Mouse (Mus musculus) liver, adult 2 months (tissue): ENCODE measurements at regions not wholly inside any gene's neighbourhood (a gene's known extent, or its start where the extent isn't known, plus 50 kb on each side); places are given as distances from the start of the nearest gene placed in this dataset.

Experiments used
- DNase-seq: peaks from one replicate; pipeline ENCODE4 v3.0.0-alpha.2; 2011; ENCODE audit warnings: low read depth, low spot score; ENCODE audit errors: extremely low read depth
- H3K27ac ChIP-seq: fragments of 200-500 bp; replicated peaks from 2 replicates; pipeline ENCODE4 v1.5.1; 2012; ENCODE audit warnings: low read depth, mild to moderate bottlenecking, control low read depth, inconsistent platforms, low read length; ENCODE audit not compliant: insufficient read depth
- H3K27me3 ChIP-seq: fragments of 200-500 bp; 2 replicates; pipeline ENCODE4 v1.6.1; 2012; ENCODE audit warnings: mild to moderate bottlenecking, moderate library complexity, low read length, inconsistent platforms; ENCODE audit not compliant: control insufficient read depth, insufficient read depth
- H3K36me3 ChIP-seq: fragments of 200-500 bp; 2 replicates; pipeline ENCODE4 v1.6.1; 2012; ENCODE audit warnings: low read length, inconsistent platforms; ENCODE audit not compliant: control insufficient read depth, insufficient read depth
- H3K4me1 ChIP-seq: fragments of 200-500 bp; 2 replicates; pipeline ENCODE4 v1.6.1; 2011; ENCODE audit warnings: low read length; ENCODE audit not compliant: control insufficient read depth, insufficient read depth
- H3K4me3 ChIP-seq: fragments of 200-500 bp; 2 replicates; pipeline ENCODE4 v1.5.1; 2011; ENCODE audit warnings: low read depth, mild to moderate bottlenecking, control low read depth, low read length, moderate library complexity; ENCODE audit not compliant: insufficient read depth
- H3K79me2 ChIP-seq: fragments of 200-500 bp; 2 replicates; pipeline ENCODE4 v1.6.1; 2012; ENCODE audit warnings: inconsistent platforms, mild to moderate bottlenecking, low read length, moderate library complexity; ENCODE audit not compliant: control insufficient read depth, insufficient read depth
- H3K9ac ChIP-seq: fragments of 200-500 bp; 2 replicates; pipeline ENCODE4 v1.6.1; 2012; ENCODE audit warnings: low read depth, mild to moderate bottlenecking, control low read depth, inconsistent platforms, low read length
- CTCF ChIP-seq: fragments of 200-500 bp; IDR thresholded peaks from 2 replicates; pipeline ENCODE4 v1.5.1; 2011; ENCODE audit warnings: low read depth, low read length, control low read depth
- POLR2A ChIP-seq: fragments of 200-500 bp; IDR thresholded peaks from 2 replicates; pipeline ENCODE4 v1.6.1; 2011; ENCODE audit warnings: low read length, control low read depth; ENCODE audit not compliant: insufficient read depth; ENCODE audit errors: extremely low read depth
- WGBS: fragments of 180-500 bp; shearing (Covaris S2); methylation state at CpG from one replicate; pipeline ENCODE4 v1.1.7; 2018; 5-methylcytosine and 5-hydroxymethylcytosine counted together

GRCm38 (mm10) chr14:105380101-105380500 is 121.7 kb downstream of the Ndfip2 start:
- TF ChIP-seq POLR2A: no peak
- TF ChIP-seq CTCF: no peak
- H3K4me1 ChIP-seq: no peaks in the 10 kb centered on the region
- no peak overlapping the region for H3K9ac ChIP-seq
- H3K4me3 ChIP-seq: no peak overlapping the region
- peak; percentile 73 for DNase-seq
- no peaks in the 10 kb centered on the region for H3K36me3 ChIP-seq
- WGBS: 37% methylated on average over 4 of the region's 4 CpGs
- no peaks in the 10 kb centered on the region for H3K79me2 ChIP-seq
- no peak overlapping the region for H3K27ac ChIP-seq
- no peaks in the 10 kb centered on the region for H3K27me3 ChIP-seq

- H3K27me3 ChIP-seq: no peaks in the 10 kb centered on the region
- TF ChIP-seq CTCF (no peak), POLR2A (no peak)
- no peaks in the 10 kb centered on the region for H3K36me3 ChIP-seq
- no peaks in the 10 kb centered on the region for H3K79me2 ChIP-seq
- H3K27ac ChIP-seq: no peak overlapping the region
- H3K9ac ChIP-seq: no peak overlapping the region
- no peak overlapping the region for H3K4me3 ChIP-seq
- WGBS: 72% methylated on average over 5 of the region's 5 CpGs
- no peaks in the 10 kb centered on the region for H3K4me1 ChIP-seq
- DNase-seq: peak; percentile 7
These were observed 119.4 kb downstream of the Ndfip2 start for GRCm38 (mm10) chr14:105377770-105378169.

- Histone ChIP-seq H3K4me3 (no peak overlapping the region), H3K27ac (no peak overlapping the region), H3K27me3 (no peaks in the 10 kb centered on the region), H3K9ac (no peak overlapping the region), H3K79me2 (no peaks in the 10 kb centered on the region), H3K36me3 (no peaks in the 10 kb centered on the region), H3K4me1 (no peaks in the 10 kb centered on the region)
- TF ChIP-seq POLR2A (no peak), CTCF (no peak)
- WGBS: 87% methylated on average over 4 of the region's 4 CpGs
- DNase-seq: no peak
These were observed 118.8 kb downstream of the Ndfip2 start for GRCm38 (mm10) chr14:105377035-105377621.

GRCm38 (mm10) chr14:105369637-105370435 is 111.5 kb downstream of the Ndfip2 start:
- Histone ChIP-seq H3K27me3 (no peaks in the 10 kb centered on the region), H3K27ac (no peak overlapping the region), H3K4me1 (no peaks in the 10 kb centered on the region), H3K9ac (no peak overlapping the region), H3K4me3 (no peak overlapping the region), H3K79me2 (no peaks in the 10 kb centered on the region), H3K36me3 (no peaks in the 10 kb centered on the region)
- no peak for DNase-seq
- 56% methylated on average over 5 of the region's 5 CpGs for WGBS
- TF ChIP-seq POLR2A (no peak), CTCF (no peak)

- peak; percentile 45 for DNase-seq
- Histone ChIP-seq H3K79me2 (no peaks in the 10 kb centered on the region), H3K9ac (no peak overlapping the region), H3K36me3 (no peaks in the 10 kb centered on the region), H3K27ac (no peak overlapping the region), H3K27me3 (no peaks in the 10 kb centered on the region), H3K4me3 (no peak overlapping the region), H3K4me1 (no peaks in the 10 kb centered on the region)
- 44% methylated on average over 6 of the region's 6 CpGs for WGBS
- no peak for TF ChIP-seq POLR2A
- no peak for TF ChIP-seq CTCF
These were observed 102.2 kb downstream of the Ndfip2 start for GRCm38 (mm10) chr14:105360530-105360929.

GRCm38 (mm10) chr14:105359829-105360228 is 101.5 kb downstream of the Ndfip2 start:
- no peak overlapping the region for H3K27ac ChIP-seq
- no peak overlapping the region for H3K4me3 ChIP-seq
- H3K4me1 ChIP-seq: no peaks in the 10 kb centered on the region
- DNase-seq: no peak
- no peaks in the 10 kb centered on the region for H3K36me3 ChIP-seq
- H3K27me3 ChIP-seq: no peaks in the 10 kb centered on the region
- no peak overlapping the region for H3K9ac ChIP-seq
- WGBS: 77% methylated on average over 3 of the region's 3 CpGs
- H3K79me2 ChIP-seq: no peaks in the 10 kb centered on the region
- TF ChIP-seq CTCF: no peak
- no peak for TF ChIP-seq POLR2A
